Mouse (Mus musculus) lung, embryonic 16.5 days (tissue): ENCODE results near the gene Nat10. TPM values are rescaled to one million over a fixed set of nuclear protein-coding genes. Genes with fewer than 3 reads are reported as not detected.

Source experiments
- ATAC-seq: fragments of 200-750 bp; cut with Nextera tagmentation; 2 replicates; pipeline ENCODE4 v1.8.0; 2017; ENCODE audit warnings: low read depth, mild to moderate bottlenecking, moderate library complexity
- H3K27ac ChIP-seq: fragments of 300-500 bp; sonication (generic); 2 replicates; pipeline ENCODE4 v1.5.1; 2014; ENCODE audit warnings: mild to moderate bottlenecking, control low read depth, low read length
- H3K27me3 ChIP-seq: fragments of 300-500 bp; sonication (generic); 2 replicates; pipeline ENCODE4 v1.6.1; 2014; ENCODE audit warnings: low read depth, low read length, mixed read lengths; ENCODE audit not compliant: control insufficient read depth, insufficient read depth
- H3K36me3 ChIP-seq: fragments of 300-500 bp; sonication (generic); 2 replicates; pipeline ENCODE4 v1.6.1; 2014; ENCODE audit warnings: low read length; ENCODE audit not compliant: control insufficient read depth, insufficient read depth
- H3K4me1 ChIP-seq: fragments of 300-500 bp; sonication (generic); replicated peaks from 2 replicates; pipeline ENCODE4 v1.6.1; 2014; ENCODE audit warnings: low read length, mixed read lengths; ENCODE audit not compliant: control insufficient read depth, insufficient read depth
- H3K4me2 ChIP-seq: fragments of 300-500 bp; sonication (generic); 2 replicates; pipeline ENCODE4 v1.6.1; 2014; ENCODE audit warnings: low read depth, low read length, control low read depth
- H3K4me3 ChIP-seq: fragments of 300-500 bp; sonication (generic); 2 replicates; pipeline ENCODE4 v1.5.1; 2014; ENCODE audit warnings: mild to moderate bottlenecking, low read length, control low read depth
- H3K9ac ChIP-seq: fragments of 300-500 bp; sonication (generic); 2 replicates; pipeline ENCODE4 v1.6.1; 2014; ENCODE audit warnings: low read length, control low read depth
- H3K9me3 ChIP-seq: fragments of 300-500 bp; sonication (generic); 2 replicates; pipeline ENCODE4 v1.6.1; 2016; ENCODE audit warnings: low read length; ENCODE audit not compliant: control insufficient read depth
- WGBS: fragments of 180-500 bp; shearing (Covaris S2); extraction: QIAGEN DNeasy Blood & Tissue Kit; methylation state at CpG from one replicate; pipeline ENCODE4 v1.1.7; 2014; 5-methylcytosine and 5-hydroxymethylcytosine counted together
- polyA plus RNA-seq: library from polyadenylated mRNA; unstranded; fragments of >200 nt; fragmentation: Nextera tagmentation; extraction: Ambion mirVana; gene quantifications from 2 replicates; pipeline ENCODE4 v1.2.1, GENCODE M21; 2015

The Nat10 gene
- polyA plus RNA-seq, 1 experiment from 2014 or later, result 23.8 TPM

- no peaks in the 10 kb centered on the region for H3K4me1 ChIP-seq
- 94% methylated on average over 6 of the region's 6 CpGs for WGBS
- H3K36me3 ChIP-seq, result peaks cover 28% of the 10 kb centered on the region
Observed at GRCm38 (mm10) chr2:103751771-103752170, 9.3 kb downstream of the Nat10 start.

GRCm38 (mm10) chr2:103749091-103749490, 12.0 kb downstream of the Nat10 start:
- H3K9ac ChIP-seq, result no peak overlapping the region
- no peak overlapping the region for H3K4me3 ChIP-seq
- no peak overlapping the region for H3K4me2 ChIP-seq
- H3K27ac ChIP-seq, result no peak overlapping the region
- no peaks in the 10 kb centered on the region for H3K4me1 ChIP-seq
- WGBS, result 83% methylated on average over 3 of the region's 3 CpGs
- no peaks in the 10 kb centered on the region for H3K9me3 ChIP-seq
- H3K36me3 ChIP-seq, result peaks cover 22% of the 10 kb centered on the region
- no peak for ATAC-seq
- no peaks in the 10 kb centered on the region for H3K27me3 ChIP-seq

More at GRCm38 (mm10) chr2:103751771-103752170, 9.3 kb downstream of the Nat10 start:
- Histone ChIP-seq H3K9ac (no peak overlapping the region), H3K4me2 (no peak overlapping the region), H3K4me3 (no peak overlapping the region), H3K27ac (no peak overlapping the region), H3K9me3 (no peaks in the 10 kb centered on the region), H3K27me3 (no peaks in the 10 kb centered on the region)
- ATAC-seq, result no peak

DNA sequence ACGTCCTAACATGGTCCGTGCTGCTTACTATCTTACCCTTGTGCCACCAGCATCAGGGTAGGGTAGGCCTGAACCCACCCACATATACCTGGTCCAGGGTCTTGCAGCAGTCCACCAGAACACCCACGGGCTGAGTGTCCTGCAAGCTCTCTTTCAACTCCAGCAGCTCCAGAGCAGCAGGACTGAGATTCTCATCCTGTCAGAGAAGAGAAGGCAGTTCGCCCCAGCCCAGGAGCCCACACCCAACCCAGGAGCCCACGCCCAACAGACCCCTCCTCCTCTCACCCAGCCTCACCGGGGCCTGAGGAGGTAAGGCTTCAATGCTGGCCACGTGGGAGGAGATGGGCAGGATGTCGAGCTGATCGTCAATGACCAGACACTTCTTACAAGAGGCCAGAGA, 13.2 kb downstream of the Nat10 start:
- H3K4me2 ChIP-seq, result no peak overlapping the region
- H3K9me3 ChIP-seq, result no peaks in the 10 kb centered on the region
- no peak overlapping the region for H3K4me3 ChIP-seq
- 87% methylated on average over 9 of the region's 9 CpGs for WGBS
- peaks cover 18% of the 10 kb centered on the region for H3K36me3 ChIP-seq
- ATAC-seq, result no peak
- no peaks in the 10 kb centered on the region for H3K4me1 ChIP-seq
- no peaks in the 10 kb centered on the region for H3K27me3 ChIP-seq
- H3K27ac ChIP-seq, result no peak overlapping the region
- H3K9ac ChIP-seq, result no peak overlapping the region

GRCm38 (mm10) chr2:103746761-103747160, 14.3 kb downstream of the Nat10 start:
- no peak overlapping the region for H3K27ac ChIP-seq
- no peak overlapping the region for H3K9ac ChIP-seq
- no peaks in the 10 kb centered on the region for H3K27me3 ChIP-seq
- peaks cover 16% of the 10 kb centered on the region for H3K36me3 ChIP-seq
- H3K4me3 ChIP-seq, result no peak overlapping the region
- no peak overlapping the region for H3K4me2 ChIP-seq
- 79% methylated on average over 2 of the region's 2 CpGs for WGBS
- H3K9me3 ChIP-seq, result no peaks in the 10 kb centered on the region
- H3K4me1 ChIP-seq, result no peaks in the 10 kb centered on the region
- no peak for ATAC-seq

DNA sequence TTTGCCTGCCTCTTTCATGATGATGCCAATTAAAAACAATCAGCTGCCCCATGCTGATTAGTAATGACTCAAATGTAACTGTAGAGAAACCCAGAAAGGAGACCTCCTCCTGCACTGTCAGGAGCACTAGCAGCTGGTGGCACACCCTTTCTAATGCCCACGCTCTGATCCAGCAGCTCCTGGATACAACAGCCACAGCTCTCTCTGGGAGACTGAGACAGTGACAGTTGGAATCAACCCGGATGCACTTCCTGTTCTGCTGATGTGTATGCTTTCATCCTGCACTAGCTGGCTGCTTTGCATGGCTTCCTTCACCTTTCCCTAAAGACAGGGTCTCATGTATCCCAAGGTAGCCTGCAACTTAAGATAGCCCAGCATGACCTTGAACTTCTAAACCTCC, 15.0 kb downstream of the Nat10 start:
- Histone ChIP-seq H3K36me3 (peaks cover 10% of the 10 kb centered on the region; the same call in 1 of the 2 replicates), H3K4me2 (no peak overlapping the region), H3K4me1 (no peaks in the 10 kb centered on the region), H3K9ac (no peak overlapping the region), H3K4me3 (no peak overlapping the region), H3K27ac (no peak overlapping the region), H3K27me3 (no peaks in the 10 kb centered on the region), H3K9me3 (no peaks in the 10 kb centered on the region)
- no peak for ATAC-seq
- WGBS, result 79% methylated on average over 2 of the region's 2 CpGs

GRCm38 (mm10) chr2:103745481-103745880, 15.6 kb downstream of the Nat10 start:
- Histone ChIP-seq H3K9ac (no peak overlapping the region), H3K4me2 (no peak overlapping the region), H3K27me3 (no peaks in the 10 kb centered on the region), H3K4me3 (no peak overlapping the region), H3K27ac (no peak overlapping the region), H3K36me3 (peaks cover 10% of the 10 kb centered on the region; the same call in 1 of the 2 replicates), H3K4me1 (no peaks in the 10 kb centered on the region), H3K9me3 (no peaks in the 10 kb centered on the region)
- ATAC-seq, result no peak
- 88% methylated on average over 5 of the region's 5 CpGs for WGBS

- peaks cover 10% of the 10 kb centered on the region; the same call in 1 of the 2 replicates for H3K36me3 ChIP-seq
- 83% methylated on average over 7 of the region's 7 CpGs for WGBS
Observed at GRCm38 (mm10) chr2:103743988-103744387, 17.1 kb downstream of the Nat10 start.

DNA sequence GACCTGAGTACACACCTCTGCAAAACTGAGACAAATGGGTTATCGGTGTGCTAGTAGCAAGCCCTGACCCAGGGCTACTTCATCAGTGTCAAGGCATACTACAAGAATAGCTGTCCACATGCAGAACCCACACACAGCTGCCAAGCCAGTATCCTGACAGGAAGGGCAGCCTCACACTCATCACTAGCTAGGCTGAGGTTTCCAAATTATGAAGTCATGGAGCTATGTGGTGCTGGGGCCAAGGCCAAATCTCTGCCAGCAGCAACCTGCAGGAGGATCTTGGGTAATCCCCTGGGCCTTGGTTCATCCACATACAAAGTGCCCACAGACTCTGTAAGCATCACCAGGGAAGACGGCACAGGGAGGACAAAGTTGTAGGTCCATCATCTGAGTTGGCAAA, 17.5 kb downstream of the Nat10 start:
- no peaks in the 10 kb centered on the region for H3K4me1 ChIP-seq
- no peak overlapping the region for H3K9ac ChIP-seq
- H3K27ac ChIP-seq, result no peak overlapping the region
- no peak overlapping the region for H3K4me3 ChIP-seq
- peaks cover 10% of the 10 kb centered on the region; the same call in 1 of the 2 replicates for H3K36me3 ChIP-seq
- no peak overlapping the region for H3K4me2 ChIP-seq
- no peaks in the 10 kb centered on the region for H3K27me3 ChIP-seq
- ATAC-seq, result no peak
- no peaks in the 10 kb centered on the region for H3K9me3 ChIP-seq
- WGBS, result 94% methylated on average over 2 of the region's 2 CpGs

More at GRCm38 (mm10) chr2:103743988-103744387, 17.1 kb downstream of the Nat10 start:
- ATAC-seq, result no peak
- Histone ChIP-seq H3K27ac (no peak overlapping the region), H3K4me2 (no peak overlapping the region), H3K4me3 (no peak overlapping the region), H3K9me3 (no peaks in the 10 kb centered on the region), H3K27me3 (no peaks in the 10 kb centered on the region), H3K4me1 (no peaks in the 10 kb centered on the region), H3K9ac (no peak overlapping the region)

- no peak overlapping the region for H3K27ac ChIP-seq
- H3K9me3 ChIP-seq, result no peaks in the 10 kb centered on the region
- H3K36me3 ChIP-seq, result peaks cover 9% of the 10 kb centered on the region; the same call in 1 of the 2 replicates
- no peak overlapping the region for H3K9ac ChIP-seq
- H3K27me3 ChIP-seq, result no peaks in the 10 kb centered on the region
- 94% methylated on average over 6 of the region's 6 CpGs for WGBS
- no peak overlapping the region for H3K4me3 ChIP-seq
- H3K4me1 ChIP-seq, result no peaks in the 10 kb centered on the region
- no peak for ATAC-seq
- no peak overlapping the region for H3K4me2 ChIP-seq
Observed at GRCm38 (mm10) chr2:103742821-103743220, 18.2 kb downstream of the Nat10 start.

- peaks cover 27% of the 10 kb centered on the region for H3K36me3 ChIP-seq
Observed at GRCm38 (mm10) chr2:103731423-103731822, 29.6 kb downstream of the Nat10 start.

More at GRCm38 (mm10) chr2:103731423-103731822, 29.6 kb downstream of the Nat10 start:
- H3K9me3 ChIP-seq, result no peaks in the 10 kb centered on the region
- WGBS, result 89% methylated on average over 6 of the region's 6 CpGs
- no peak overlapping the region for H3K9ac ChIP-seq
- no peaks in the 10 kb centered on the region for H3K27me3 ChIP-seq
- no peak overlapping the region for H3K27ac ChIP-seq
- H3K4me2 ChIP-seq, result no peak overlapping the region
- H3K4me1 ChIP-seq, result no peaks in the 10 kb centered on the region
- ATAC-seq, result no peak
- no peak overlapping the region for H3K4me3 ChIP-seq
